Mouse (Mus musculus) adrenal gland, adult 8-10 months (tissue): ENCODE measurements around the gene Cyp4x1. TPM values are rescaled to one million over a fixed set of nuclear protein-coding genes. Genes with fewer than 3 reads are reported as not detected.
"Not testable (repeated sequence)": the region's sequence is repeated elsewhere in the genome, so short reads cannot be mapped to it uniquely, and the experiment has no call there.

Experiments
- DNase-seq: peaks from one replicate; pipeline ENCODE4 v3.0.0; 2022
- total RNA-seq, 4 experiments: library from RNA; stranded (reverse); gene quantifications; 2 replicates each; pipeline ENCODE4 v1.2.4; 2022

The Cyp4x1 gene
- not detected for total RNA-seq

DNA sequence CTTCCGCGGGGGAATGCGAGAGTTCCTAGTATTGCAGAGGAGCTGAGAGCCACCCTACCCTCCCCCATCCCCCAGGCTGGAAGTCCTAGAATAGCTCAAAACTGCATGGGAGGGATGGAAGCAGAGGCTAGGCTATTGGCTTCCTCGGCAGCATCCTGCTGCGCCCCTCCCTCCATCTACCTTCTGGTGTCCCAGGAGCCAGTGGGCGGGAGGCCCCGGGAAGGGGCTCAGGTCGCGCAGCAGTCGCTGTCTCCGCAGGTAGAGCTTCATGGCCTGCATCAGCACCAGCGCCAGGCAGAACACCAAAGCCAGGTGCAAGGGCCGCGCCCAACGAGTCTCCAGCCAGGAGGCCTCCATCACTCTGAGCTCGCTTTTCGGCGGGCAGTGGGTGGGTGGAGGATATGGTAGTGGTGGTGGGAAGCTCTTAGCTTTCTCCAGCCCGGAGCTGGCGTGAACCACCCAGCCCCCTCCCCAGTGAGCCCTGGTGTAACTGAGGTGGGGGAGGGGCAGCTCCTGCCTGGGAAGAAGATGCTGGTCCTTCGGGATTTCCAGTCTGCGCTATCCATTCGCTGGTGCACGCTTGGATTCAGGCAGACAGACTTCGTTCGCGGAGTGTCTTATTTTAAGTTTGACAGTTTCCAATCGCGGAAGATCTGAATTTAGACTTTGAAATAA is at the start of gene Cyp4x1:
Gene Cyp4x1, minus strand, starts transcription at position 661 of the 675 bp plus-strand sequence.
- no peak for DNase-seq

DNA sequence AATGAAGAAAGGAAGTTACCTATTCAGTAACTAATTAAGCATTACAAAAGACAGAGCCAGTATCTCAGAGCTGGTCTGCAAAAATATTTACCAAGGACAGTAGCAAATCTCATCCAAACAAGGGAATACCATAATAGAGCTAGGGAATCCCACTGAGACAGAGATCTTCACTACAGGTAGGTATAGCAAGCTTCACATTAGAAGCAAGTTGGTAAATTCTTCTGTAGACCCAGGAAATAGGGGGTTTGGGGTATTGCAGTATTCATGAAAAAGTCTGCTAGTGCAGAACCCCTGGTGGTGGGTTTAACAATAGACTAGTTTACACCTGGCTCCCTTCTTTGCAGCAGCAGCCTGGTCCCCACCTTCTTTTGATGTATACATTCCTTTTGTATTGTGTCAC is 42.1 kb upstream of the Cyp4x1 start:
- not testable (repeated sequence) for DNase-seq

DNA sequence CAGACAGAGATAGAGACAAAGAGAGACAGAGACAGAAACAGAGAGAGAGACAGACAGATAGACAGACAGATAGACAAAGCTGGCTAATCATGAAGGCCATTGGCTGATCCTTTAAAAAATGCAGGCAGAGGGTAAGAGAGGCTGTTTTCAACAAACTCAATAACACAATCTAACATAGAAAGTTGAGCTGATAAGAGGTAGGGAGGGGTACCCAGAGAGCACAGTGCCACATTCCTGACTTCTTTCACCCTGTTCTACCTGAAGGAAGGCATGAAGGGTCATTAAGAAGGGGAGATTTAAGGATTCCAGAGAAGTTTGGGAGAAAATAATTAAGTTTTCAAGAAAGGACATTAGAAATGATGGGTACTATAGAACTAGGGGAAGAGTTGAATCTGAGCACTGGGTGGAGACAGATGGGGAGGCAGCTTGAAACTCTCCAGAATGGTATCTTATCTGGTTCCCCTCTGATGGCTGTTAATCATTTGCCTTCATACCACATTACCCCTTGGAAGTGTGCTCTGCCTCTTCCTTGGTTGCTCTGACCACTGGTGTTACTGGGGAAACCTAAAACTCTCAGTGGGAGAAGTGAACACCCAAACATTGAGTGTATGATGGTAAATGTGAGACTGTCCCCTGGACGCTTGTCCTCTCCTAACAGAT is 40.7 kb upstream of the Cyp4x1 start:
- DNase-seq, result no peak

DNA sequence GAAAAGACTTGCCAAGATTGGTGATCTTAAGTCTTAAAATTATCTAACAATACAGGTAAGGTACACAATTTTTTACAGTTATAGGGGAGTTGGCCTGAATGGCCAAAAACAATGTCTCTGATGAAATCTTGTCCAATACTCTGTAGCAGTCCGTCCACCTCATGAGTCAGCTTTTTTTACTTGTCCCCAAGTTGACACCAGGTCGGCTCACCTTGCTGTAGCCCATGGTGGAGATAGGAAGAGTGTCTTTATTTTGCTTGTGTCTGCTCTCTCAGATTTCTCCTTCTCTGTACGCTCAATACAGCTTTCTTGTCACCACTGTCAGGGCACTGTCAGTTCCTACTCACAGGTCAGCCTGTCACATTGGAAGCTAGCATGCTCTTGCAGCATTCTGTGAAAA is 24.9 kb upstream of the Cyp4x1 start:
- not testable (repeated sequence) for DNase-seq

DNA sequence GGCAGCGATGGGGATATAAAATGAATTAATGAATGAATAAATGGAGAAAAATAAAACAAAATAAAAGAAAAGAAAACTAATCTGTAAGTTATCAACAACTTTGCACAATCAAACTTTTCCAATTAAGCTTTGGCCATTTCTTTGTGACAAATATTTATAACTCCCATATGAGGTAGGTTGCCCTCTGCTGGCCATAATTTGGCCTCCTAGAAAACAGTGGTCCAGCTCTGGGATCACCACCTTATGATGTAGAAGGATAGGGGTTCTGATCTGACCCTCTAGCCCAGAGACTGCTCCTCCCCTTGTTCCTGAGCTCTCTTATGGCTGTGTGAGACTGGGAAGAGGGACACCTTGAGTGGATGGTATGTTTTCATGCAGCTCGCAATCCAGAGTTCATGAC is 20.6 kb upstream of the Cyp4x1 start:
- DNase-seq, result no peak

DNA sequence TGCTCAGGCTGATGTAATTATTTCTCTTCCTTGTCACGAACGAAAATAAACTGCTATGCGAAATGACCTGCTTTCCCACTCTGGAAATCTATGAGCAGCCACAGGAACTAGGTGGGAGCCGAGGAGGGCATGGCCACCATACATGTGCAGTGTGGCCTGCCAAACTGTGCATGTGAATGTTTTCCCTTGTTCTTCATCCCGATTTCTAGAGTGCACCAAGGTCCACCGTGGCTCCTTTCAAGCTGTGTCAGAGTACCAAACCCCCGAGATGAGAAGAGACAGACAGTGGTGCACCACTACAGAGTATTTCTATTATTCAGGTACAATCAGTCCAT is 182 bp upstream of the Cyp4x1 start:
- no peak for DNase-seq

DNA sequence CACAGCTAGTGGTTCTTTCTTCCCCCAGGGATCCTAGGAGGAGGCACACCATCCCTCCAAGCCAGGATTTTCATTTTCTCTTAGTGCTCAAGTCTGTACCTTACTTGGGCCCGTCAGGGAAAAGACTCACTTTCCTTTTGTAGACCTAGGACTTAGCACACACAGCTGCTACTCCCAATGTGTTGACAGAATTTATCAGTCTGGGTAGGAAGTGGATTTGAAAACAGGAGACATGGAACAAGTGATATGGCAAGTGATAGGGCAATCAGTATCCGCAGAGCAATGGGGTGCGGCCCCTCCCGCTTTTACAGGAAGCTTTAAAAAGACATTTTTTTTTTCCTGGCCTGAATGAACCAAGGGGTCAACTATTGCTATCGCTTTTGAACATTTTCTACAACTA is 996 bp downstream of the Cyp4x1 start:
- no peak for DNase-seq

DNA sequence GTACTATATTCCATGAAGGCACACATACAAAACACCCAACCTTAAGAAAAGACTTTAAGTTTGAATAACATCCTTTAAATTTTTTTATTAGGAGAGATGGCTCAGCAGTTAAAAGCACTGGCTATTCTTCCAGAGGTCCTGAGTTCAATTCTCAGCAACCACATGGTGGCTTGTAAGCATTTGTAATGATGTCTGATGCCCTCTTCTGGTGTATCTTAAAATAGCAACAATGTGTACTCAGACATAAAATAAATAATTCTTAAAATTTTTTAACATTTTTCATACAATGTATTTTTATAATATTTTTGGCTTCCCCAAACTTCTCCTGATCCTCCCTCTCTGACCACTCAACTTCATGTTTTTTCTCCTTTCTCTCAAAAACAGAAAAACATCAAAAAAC is 9.4 kb downstream of the Cyp4x1 start:
- no peak for DNase-seq

DNA sequence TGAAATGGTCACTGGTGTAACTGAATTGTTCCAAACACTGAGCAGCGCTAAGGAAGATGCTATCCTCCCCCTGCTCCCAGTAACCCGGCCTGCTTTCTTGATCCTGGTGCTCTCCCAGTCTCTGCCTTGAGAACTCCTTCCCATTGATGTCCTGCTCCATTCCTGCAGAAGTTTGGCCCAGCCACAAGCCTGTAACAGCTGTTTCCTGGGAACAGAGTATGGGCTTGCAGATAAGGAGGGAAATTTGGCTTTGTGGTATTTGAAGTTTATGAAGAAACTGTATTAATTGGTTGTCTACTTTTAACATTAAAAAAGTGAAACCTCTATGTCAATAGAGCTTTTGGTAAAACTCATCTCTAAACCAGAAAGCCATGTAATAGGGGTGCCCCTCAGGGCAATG is 10.6 kb downstream of the Cyp4x1 start:
- DNase-seq, result no peak

DNA sequence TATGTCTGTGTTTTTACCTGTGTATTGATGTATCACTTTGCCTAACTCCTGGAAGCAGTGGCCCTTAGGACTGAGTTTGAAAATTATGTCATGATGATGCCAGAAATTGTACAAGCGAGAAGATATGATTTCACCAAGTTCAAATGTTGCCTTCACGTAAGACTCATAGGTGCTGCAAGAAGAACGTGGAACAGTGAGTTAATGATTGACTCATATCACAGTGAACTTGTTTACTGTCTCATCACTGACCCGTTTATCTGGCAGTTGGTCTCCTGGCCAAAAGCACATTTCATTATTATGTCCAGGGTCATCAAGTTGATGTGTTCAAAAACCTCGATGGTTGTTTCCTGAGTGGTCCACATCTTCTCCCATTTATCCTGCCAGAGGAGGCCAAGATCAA is 12.5 kb downstream of the Cyp4x1 start:
- DNase-seq, result no peak

DNA sequence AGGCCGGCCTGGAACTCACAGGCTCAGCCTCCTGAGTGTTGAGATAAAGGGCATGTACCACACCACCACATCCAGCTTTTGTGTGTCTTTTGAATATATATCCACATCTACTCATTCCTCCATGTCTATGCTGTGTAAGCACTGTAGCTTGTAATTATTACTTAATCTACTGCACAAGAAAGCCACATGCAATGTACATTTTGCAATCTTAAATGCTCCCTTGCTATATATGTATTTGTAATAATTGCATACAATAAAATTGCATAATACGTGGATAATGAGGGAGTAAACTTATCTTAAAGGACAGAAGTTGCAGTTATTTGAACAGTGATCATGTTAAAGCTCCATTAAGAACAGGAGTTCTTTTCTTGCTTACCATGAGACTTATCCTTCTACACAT is 12.9 kb downstream of the Cyp4x1 start:
- DNase-seq, result no peak

DNA sequence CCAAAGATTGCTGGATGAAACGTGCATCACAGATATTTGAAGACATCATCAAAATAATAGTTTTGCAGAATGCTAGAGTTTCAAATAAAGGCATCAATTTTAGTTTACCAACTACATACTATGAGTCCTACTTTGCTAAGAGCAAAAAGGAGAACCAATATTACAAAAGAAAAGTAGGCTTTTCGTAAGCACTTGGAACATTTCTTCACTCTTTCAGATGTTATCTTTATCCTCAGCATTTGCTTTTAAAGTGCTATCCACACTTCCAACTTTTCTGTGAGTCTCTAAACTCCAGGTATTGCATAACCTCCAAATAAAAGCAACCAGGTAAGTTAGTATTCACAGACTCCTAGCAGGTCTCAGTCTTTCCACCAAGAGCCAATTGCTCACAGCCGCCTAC is 14.4 kb downstream of the Cyp4x1 start:
- no peak for DNase-seq

DNA sequence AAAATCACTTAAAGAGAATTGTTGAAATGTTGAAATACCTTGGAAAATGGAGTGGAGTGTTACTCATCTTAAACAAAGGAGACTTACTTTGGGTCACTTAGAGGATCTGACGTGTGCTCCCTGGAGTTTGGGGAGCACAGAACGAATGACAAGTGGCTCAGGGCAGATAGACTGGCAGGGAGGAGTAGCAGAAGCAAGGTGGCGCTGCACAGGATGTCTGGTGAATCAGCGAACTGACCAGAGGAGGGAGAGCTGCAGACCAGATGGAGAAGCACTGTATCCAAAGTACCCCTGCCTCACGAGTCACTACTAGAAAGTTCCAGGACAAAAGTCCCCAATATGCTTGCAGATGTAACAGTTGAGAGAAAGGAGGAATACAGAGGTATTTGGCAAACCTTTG is 20.8 kb downstream of the Cyp4x1 start:
- DNase-seq, result no peak

DNA sequence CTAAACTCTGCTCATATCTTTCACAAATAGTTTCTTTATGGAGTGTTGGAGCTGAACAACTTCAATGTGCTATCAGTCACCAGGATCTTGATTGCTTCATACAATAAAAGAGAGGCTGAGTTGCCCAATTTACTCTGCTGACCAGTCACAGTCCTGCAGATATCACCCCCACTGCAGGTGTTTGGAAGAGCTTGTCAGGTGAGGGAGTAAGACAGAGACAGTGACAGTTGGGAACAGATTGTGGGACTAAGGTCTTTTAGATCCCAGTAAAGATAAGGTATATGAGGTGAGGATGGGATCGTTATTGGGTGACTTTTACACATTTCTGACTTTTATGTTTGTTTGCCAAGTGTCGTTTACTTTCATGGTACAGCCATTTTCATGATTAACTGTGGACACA is 22.9 kb downstream of the Cyp4x1 start:
- no peak for DNase-seq

DNA sequence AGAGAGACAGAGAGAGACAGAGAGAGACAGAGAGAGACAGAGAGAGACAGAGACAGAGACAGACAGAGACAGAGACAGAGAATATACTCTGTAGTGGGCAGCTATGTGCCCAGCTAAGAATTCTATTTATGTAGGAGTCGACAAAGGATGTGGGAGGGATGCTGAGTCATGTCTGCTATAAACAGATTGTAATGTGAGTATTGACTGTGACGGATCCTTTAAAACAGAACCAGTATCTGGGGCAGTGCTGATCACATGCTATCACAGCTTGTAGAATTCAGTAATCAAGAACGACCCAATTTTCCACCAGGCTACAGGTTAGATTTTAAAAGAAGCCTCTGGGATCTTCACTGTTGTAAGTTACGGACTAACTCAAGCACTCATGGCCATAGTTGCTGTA is 30.6 kb downstream of the Cyp4x1 start:
- DNase-seq, result no peak

DNA sequence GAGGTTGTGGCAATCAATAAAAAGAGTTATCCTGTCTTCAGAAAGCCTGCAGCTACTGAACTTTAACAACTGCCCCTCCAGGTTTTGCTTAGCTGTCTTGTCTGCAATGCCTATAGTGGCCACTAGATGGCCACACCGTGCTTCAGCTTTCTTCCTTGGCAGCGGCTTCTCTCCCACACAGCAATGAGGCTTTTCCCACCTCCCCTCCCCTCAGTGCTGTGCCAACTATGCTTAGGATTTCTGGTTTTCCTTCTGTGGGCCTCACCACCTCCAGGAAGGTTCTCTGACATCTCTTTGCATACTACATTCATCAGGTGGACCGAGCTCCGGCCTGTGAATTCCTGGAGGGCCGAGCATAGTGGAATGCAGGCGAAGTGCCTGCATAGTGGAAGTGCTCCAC is 32.4 kb downstream of the Cyp4x1 start:
- no peak for DNase-seq

DNA sequence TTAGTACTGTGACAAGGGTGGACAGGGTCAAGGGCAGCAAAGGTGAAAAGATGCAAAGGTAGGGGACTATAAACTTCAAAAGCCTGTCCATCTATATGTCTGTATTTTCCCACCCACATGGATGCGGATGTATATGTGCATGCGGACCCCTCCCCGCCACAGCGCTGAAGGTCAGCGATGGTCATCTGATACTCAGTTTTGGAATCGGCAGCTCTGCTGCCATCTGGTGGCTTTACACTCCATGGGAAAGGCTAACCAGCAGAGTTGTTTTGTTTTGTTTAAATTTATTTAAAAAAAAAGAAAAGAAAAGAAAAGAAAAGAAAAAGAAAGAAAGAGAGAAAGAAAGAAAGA is 37.0 kb downstream of the Cyp4x1 start:
- no peak for DNase-seq

DNA sequence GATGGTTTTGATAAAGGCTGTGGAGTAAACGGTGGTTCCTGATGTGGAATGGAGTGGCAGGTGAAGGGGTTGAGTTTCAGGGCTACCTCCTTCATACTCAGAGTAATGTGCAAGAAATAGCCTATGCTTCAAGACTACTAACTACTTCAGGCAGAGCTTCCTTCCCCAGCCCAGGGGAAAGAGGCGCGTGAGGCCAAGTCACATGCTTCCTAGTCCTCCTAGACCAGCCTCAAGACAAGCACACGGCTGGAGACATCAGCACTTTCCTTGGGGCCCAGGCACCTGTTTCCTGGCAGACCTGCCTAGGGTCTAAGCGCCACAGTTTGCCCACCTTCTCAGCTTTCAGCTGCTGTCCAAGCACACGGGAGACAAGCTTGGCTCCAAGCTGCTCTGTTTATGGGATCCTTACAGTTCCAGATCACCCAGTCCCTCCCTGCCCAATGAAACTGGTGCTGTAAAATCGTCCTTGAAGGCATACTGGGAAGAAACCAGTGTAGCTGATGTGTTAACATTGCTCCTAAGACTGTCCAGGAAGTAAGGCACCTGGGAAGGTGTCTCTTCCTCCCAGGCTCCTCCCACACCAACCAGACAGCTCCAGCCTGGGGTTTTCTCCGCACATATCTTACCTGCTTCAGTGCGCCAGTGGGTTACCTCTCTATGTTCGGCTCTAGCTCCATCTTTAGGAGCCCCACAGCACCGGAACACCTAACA is 37.5 kb downstream of the Cyp4x1 start:
- DNase-seq, result no peak

DNA sequence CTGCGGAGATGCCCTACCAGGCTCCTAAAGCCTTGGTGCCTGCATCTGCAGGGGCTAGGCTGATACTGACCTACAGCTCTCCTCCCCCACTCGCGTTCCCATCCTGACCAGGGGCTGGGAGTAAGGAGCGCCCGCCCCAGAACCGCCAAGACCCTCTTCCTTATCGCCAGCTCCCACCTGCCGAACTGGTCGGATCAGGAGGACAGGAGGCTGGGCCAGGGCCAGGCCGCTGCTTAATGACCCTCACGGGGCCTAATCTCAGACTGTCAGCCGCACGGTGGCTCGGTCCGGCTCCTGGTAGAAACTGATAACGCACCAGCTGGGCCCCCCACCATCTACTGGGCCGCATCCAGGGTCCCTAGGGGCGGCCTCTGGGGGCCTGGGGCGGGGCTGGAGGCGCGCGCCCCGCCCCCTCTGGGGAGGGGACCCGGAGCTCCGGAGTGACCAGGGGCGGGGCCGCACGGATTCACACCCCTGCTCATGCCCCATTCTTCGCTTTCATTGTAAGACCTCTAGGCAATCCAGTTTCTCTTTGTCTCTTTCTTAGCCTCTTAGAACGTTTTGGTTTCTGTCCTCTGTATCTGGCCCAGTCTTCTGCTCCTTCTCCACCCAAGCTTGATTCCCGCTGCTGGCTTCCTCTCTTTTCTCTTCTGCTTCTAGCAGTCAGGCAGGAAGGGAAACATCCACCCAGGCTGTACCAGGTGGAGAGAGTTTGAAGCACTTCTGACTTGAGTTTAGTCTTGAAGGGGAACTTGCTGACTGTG is 38.2 kb downstream of the Cyp4x1 start:
- no peak for DNase-seq

DNA sequence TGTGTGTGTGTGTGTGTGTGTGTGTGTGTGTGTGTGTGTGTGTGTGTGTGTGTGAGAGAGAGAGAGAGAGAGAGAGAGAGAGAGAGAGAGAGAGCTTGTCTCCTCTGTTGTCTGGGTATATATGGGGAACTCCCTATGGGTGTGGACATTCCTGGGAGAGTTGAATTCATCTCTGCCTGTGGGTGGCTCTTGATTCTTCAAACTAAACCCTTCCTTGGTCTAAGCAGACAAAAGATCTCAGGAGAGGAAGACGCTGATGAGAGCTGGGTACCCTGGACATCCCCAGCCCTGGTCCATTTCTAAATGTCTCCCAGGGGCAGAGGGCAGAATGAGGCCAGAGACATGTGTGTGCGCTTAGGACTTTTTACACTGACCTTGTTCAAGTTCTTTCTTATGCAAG is 40.0 kb downstream of the Cyp4x1 start:
- DNase-seq, result no peak

DNA sequence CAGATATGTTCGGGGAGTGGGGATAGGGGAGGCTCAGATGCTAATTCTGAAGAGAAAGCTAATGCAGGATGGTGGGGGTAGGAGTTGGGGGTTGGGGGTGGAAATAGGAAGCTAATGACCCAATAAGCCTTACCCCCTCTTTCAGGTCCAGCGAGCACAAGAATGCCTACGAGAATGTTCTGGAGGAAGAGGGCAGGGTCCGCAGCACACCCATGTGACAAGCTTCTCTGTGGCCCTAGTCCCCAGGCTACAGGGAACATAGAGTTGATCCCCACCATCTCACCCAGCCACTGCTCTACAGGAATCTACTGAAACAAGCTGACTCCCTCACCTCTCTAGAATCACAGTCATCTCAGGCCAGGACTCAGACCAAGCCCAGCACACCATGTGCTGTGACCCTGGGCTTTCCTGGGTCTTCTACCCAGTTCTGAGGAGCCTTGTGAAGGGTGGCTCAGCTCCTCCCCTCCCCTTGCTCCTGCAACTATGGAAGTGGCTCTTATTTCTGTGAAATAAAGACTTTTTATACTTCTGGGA is 40.7 kb downstream of the Cyp4x1 start:
- DNase-seq, result no peak

DNA sequence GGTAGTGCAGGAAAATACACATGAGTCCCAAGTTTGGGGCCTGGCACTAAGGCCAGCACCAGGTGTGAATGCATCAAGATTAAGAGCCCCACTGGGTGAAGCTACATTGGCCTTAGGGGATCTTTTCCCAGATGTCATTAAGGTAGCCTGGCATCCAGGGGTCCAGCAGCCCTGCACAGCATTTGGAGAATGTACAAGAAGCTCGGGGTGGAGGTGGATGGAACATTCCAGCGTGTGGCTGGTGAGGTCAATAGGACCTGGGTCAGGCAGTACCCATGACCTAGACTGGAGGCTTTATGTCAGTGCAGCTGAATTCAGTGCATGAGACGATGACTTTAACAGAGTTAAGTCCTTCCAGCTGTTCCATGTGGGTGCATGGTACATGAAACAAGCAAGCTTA is 42.3 kb downstream of the Cyp4x1 start:
- no peak for DNase-seq

DNA sequence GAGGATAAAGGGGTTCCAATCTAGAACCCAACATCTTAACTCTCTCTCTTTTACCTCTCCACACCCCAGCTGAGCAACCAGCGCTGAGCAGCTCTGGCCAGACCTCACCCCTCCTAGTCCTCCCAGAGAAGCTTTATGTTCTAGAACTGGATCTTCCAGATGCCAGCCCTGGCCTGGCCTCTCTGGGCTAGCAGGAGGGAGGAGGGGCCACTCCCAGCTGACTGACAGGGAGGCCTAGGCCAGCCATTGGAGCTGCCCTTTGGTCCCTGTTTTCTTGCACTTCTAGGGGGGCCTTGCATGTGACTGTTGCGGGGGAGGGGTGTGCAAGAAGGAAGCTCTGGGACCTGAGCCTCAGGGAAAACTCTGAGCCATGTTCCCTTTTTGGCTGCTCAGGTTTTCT is 43.5 kb downstream of the Cyp4x1 start:
- DNase-seq, result no peak
